Mouse (Mus musculus): Measurements from ENCODE around the gene Chil5. TPM values are rescaled to one million over a fixed set of nuclear protein-coding genes. Genes with fewer than 3 reads are reported as not detected.
A peak's percentile ranks its signal among the peaks of the same experiment; 100 is the strongest.
"Not testable (repeated sequence)": the region's sequence is repeated elsewhere in the genome, so short reads cannot be mapped to it uniquely, and the experiment has no call there.

Chil5 gene
- not detected for total RNA-seq (2021)

- no peak for DNase-seq
- intact Hi-C loops (cut with DNase I), result no loop called here
Observed at GRCm38 (mm10) chr3:106032781-106033180, at the start of gene Chil5. Gene Chil5 (minus strand): TSS chr3:106032814.

GRCm38 (mm10) chr3:106074824-106075223 lies 42.2 kb upstream of the Chil5 start:
- no peak for DNase-seq
- intact Hi-C loops (cut with DNase I), result no loop called here

GRCm38 (mm10) chr3:106070994-106071393 lies 38.4 kb upstream of the Chil5 start:
- DNase-seq, result no peak
- intact Hi-C loops (cut with DNase I), result no loop called here

DNA sequence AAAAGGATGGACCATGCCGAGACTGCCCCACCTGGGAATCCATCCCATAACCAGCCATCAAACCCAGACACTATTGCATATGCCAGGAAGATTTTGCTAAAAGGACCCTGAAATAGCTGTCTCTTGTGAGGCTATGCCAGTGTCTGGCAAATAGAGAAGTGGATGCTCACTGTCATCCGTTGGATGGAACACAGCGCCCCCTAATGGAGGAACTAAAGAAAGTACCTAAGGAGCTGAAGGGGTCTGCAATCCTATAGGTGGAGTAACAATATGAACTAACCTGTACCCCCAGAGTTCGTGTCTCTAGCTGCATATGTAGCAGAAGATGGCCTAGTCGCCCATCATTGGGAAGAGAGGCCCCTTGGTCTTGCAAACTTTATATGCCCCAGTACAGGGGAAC lies 35.1 kb upstream of the Chil5 start:
- intact Hi-C loops (cut with DNase I); DNase-seq: not testable (repeated sequence)

GRCm38 (mm10) chr3:106057966-106058365 lies 25.4 kb upstream of the Chil5 start:
- intact Hi-C loops (cut with DNase I), result no loop called here
- no peak for DNase-seq

GRCm38 (mm10) chr3:106051896-106052295 lies 19.3 kb upstream of the Chil5 start:
- DNase-seq, result no peak
- intact Hi-C loops (cut with DNase I), result no loop called here

DNA sequence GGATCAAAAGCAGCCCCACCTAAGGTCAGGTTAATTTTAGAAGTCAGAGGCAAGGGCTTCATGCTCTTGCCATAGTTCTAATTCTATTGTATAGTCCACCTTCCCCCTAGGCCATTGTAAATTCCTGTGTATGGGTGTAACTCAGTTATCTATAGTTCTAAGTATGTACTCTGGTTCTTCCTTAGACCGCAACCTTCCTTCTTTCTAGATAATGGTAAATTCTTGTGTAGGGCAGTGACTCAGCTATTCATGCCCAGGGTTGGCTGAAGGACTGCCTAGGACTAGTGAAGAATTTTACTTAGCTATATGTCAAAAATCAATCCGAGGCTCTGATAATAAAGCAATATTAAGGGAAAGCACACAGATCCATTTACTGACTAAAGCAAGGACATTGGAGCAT lies 7.7 kb upstream of the Chil5 start:
- intact Hi-C loops (cut with DNase I), result no loop called here

DNA sequence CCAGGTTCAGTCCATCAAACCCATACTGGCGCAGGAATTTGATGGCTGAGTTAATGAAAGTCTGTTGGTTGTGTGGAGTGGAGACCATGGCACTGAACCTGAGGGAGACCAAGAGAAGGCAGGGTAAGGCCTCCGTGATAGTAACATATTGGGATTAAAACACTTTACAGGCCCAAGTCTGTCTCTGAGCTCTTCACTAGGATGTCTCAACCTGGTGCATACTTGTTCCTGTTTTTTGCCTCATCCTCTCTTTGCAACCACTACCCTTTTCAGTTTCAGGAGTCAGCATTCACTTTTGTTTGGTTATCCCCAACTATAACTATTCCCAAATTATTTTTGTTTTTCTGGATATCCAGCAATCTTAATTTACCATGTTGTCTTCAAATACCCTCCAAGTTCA lies 8.5 kb downstream of the Chil5 start:
- DNase-seq, result no peak
- intact Hi-C loops (cut with DNase I), result no loop called here

More for the DNA sequence above, 7.7 kb upstream of the Chil5 start:
- DNase-seq, result no peak

DNA sequence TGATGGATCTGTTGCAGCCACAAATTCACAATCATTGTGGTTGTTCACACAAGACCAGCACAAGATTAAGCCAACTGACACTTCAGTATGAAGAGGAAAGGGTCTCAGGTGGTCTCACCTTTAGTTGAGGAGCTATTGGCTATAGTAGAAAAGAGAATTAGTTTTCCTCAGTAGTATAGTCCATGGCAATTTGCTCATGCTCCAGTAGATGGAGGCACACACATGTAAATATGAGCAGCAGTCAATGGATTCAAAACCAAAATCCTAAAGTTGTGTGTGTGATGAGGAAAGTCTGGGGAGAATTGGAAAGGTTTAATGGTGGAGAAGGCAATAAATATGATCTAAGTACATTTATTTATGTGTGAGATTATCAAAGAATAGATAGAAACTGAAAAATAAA lies 10.8 kb downstream of the Chil5 start:
- DNase-seq, result no peak
- intact Hi-C loops (cut with DNase I), result no loop called here

DNA sequence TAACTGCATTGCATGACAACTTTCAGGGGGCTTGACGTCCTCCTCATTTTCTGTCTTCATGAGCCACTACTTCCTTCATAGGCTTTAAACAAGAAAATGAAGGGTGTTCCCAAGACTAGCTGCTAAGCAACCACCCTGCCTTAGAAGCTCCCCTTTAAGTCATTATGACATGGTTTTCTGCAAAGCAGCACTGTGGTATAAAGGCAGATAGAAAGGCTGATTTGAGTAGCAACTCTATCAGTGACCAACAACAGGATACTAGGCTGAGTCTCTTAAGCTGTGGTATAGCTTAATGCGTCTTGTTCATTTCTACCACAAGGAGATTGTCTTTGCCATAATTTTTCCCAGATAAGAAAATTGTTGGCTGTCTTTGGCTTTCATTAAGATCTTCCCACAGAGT lies 18.1 kb downstream of the Chil5 start, which contains the start of gene Pifo:
TSS of gene Pifo (minus strand) at position 101 of the 400 bp plus-strand sequence.
- intact Hi-C loops (cut with DNase I), result no loop called here
- DNase-seq, result no peak

GRCm38 (mm10) chr3:106003360-106003759 lies 29.3 kb downstream of the Chil5 start:
- intact Hi-C loops (cut with DNase I); DNase-seq: not testable (repeated sequence)

- intact Hi-C loops (cut with DNase I), result no loop called here
- no peak for DNase-seq
Observed at GRCm38 (mm10) chr3:106001416-106002370, 30.9 kb downstream of the Chil5 start.

GRCm38 (mm10) chr3:106000707-106001375 lies 31.8 kb downstream of the Chil5 start:
- intact Hi-C loops (cut with DNase I), result no loop called here
- DNase-seq, result no peak

DNA sequence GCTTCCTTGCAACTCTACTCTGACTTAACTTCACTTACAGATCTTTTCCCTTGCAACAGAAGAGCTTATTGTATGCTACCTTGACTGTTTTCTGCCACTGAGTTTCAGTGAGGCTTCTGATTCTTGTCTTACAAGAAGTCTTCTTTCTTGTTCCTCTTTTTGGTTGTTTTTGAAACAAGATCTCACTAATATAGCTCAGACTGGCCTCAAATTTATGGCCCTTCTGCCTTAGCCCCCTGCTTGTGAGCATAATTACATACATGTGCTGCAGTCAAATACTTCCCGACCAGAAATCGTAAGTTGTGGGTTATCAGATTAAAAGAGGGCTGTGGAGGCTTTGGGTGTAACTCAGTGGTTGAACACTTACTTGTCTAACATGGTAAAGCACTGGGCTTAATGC lies 37.9 kb downstream of the Chil5 start:
- intact Hi-C loops (cut with DNase I), result loop anchor here (5.0 kb wide), 1 partner anchor 888 kb away; no protein-coding TSS in a partner anchor
- no peak for DNase-seq

DNA sequence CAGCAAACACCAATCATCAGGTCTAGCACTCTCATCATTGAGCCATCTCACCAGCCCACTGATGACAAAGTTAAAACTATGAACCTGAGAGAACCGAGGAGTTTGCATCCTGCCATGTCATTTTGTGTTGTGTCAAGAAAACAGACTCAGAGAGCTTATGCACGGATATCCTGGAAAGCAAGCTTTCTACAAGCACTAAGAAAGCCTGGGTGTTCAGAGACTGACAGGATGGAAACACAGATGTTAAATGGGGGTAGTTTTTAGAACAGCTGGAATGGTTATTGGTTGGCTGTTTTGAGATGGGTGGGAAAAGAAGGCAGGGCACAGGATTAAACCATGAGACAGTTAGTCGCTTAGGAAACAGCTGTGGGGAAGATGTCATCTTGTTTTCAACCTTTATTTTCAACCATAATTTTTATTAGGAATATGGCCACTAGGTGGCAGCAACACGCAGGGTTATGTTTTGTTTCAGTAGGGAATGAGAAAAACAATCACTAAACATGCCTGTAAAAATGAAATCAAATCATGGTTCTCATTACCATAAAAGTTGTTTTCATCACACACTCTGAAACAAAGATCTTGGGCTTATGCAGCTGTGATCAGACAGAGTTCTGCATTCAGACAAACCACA lies 40.8 kb downstream of the Chil5 start:
- DNase-seq, result peak; percentile 46 to 53
- intact Hi-C loops (cut with DNase I), result loop anchor here (5.0 kb wide), 1 partner anchor 891 kb away; no protein-coding TSS in a partner anchor

- DNase-seq, result not testable (repeated sequence)
- intact Hi-C loops (cut with DNase I), result loop anchor here (5.0 kb wide), 1 partner anchor 893 kb away; no protein-coding TSS in a partner anchor
Observed at GRCm38 (mm10) chr3:105989611-105990010, 43.0 kb downstream of the Chil5 start.

GRCm38 (mm10) chr3:105974174-105974573 lies 58.4 kb downstream of the Chil5 start:
- intact Hi-C loops (cut with DNase I), result no loop called here
- DNase-seq, result no peak

DNA sequence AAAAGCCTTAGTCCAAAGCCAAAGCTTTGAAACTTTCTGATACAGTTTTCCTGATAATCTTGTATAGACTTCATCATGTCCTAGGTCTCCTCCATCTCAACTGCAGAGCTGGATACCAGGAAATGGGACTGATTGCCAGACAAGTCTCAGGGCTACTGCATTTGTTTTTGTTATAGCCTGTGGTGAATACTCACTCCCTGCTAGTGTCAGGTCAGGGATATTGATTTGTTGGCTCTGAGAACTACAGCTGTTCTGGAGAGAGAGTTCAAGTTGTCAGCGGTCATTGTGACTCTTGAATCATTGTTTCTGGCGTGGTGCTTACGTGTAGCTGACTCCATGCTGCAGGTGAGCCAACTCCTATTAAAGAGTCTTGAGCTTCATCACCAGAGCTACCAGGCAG lies 59.2 kb downstream of the Chil5 start, which contains the start of gene Ovgp1:
TSS of gene Ovgp1 (plus strand) at position 301 of the 400 bp plus-strand sequence.
- DNase-seq, result no peak
- intact Hi-C loops (cut with DNase I), result no loop called here

GRCm38 (mm10) chr3:105971831-105972446 lies 60.7 kb downstream of the Chil5 start:
- no peak for DNase-seq
- intact Hi-C loops (cut with DNase I), result no loop called here

All from heart, postnatal 36 days (tissue).